Mouse (Mus musculus) testis, adult 2 months (tissue): Measurements from ENCODE around the gene Nat9. TPM values are rescaled to one million over a fixed set of nuclear protein-coding genes. Genes with fewer than 3 reads are reported as not detected.

Source experiments
- H3K27ac ChIP-seq: fragments of 200-500 bp; 2 replicates; pipeline ENCODE4 v1.5.1; 2012; ENCODE audit warnings: low read depth, low read length; ENCODE audit not compliant: control insufficient read depth, insufficient read depth
- H3K27me3 ChIP-seq: fragments of 200-500 bp; 2 replicates; pipeline ENCODE4 v1.6.1; 2012; ENCODE audit warnings: mild to moderate bottlenecking, low read length, moderate library complexity; ENCODE audit not compliant: control insufficient read depth, insufficient read depth
- H3K36me3 ChIP-seq: fragments of 200-500 bp; 2 replicates; pipeline ENCODE4 v1.6.1; 2012; ENCODE audit warnings: mild to moderate bottlenecking, low read length; ENCODE audit not compliant: control insufficient read depth, insufficient read depth
- H3K4me1 ChIP-seq: fragments of 200-500 bp; 2 replicates; pipeline ENCODE4 v1.6.1; 2012; ENCODE audit warnings: low read length; ENCODE audit not compliant: control insufficient read depth, insufficient read depth
- H3K4me3 ChIP-seq: fragments of 200-500 bp; 2 replicates; pipeline ENCODE4 v1.5.1; 2012; ENCODE audit warnings: low read depth, mild to moderate bottlenecking, low read length, moderate library complexity, mixed read lengths; ENCODE audit not compliant: control insufficient read depth
- CTCF ChIP-seq: fragments of 200-500 bp; IDR thresholded peaks from 2 replicates; pipeline ENCODE4 v1.5.1; 2012; ENCODE audit warnings: low read depth, mild to moderate bottlenecking, inconsistent platforms, low read length, moderate library complexity; ENCODE audit not compliant: control insufficient read depth, insufficient read depth, insufficient replicate concordance
- POLR2A ChIP-seq: fragments of 200-500 bp; IDR thresholded peaks from 2 replicates; pipeline ENCODE4 v1.6.1; 2012; ENCODE audit warnings: low read depth, mild to moderate bottlenecking, inconsistent platforms, low read length, moderate library complexity; ENCODE audit not compliant: control insufficient read depth
- polyA plus RNA-seq: library from polyadenylated mRNA; depleted of rRNA; stranded (reverse); fragments of >200 nt; gene quantifications from 2 replicates; pipeline ENCODE4 v1.2.3, GENCODE M21; 2012

Gene Nat9
- polyA plus RNA-seq, 1 experiment: 106 TPM

DNA sequence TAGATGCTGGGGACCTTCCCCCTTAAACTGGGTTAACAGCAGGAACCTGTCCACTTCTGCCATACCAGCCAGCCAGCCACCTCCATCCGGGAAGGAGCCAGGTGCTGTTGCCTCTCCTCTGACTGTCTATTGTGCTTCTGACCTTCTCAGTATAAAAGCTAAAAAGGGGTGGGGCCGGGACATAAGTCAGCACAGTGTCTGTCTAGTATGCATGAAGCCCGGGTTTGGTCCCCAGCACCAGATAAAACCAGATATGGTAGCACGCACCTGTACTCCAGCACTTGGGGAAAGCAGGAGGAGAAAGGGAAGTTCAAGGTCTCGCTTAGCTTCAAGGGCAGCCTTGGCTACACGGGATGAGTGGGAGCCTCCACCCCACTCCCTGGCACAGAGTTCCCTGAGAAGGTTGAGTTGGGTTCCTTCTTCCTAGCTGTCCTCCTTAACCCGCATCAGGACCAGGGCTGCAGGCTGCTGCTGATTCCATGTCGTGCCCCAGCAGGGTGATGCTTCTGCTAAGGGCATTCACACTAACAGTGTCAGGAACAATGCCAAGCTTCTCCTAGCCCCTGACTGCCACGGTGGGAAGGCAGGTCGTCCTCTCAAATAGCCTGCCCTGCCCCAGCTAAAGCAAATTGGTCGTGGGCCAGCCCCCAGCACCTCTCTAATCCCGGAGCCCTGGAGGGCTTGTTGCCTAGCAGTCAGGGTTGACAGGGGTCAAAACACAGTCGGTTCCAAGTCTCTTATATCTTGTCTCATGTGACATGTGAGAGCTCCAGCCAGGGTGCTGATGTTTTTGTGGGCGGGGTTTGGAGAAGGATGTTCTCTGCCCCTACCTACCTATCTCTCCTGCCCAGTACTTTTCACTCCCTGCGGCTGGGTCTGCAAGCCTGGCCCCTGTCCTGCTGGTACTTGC lies 41.6 kb upstream of the Nat9 start:
- no peaks in the 10 kb centered on the region for H3K36me3 ChIP-seq
- TF ChIP-seq CTCF: no peak
- TF ChIP-seq POLR2A: no peak
- H3K4me1 ChIP-seq: no peaks in the 10 kb centered on the region
- no peak overlapping the region for H3K27ac ChIP-seq
- H3K27me3 ChIP-seq: no peaks in the 10 kb centered on the region
- H3K4me3 ChIP-seq: no peak overlapping the region

DNA sequence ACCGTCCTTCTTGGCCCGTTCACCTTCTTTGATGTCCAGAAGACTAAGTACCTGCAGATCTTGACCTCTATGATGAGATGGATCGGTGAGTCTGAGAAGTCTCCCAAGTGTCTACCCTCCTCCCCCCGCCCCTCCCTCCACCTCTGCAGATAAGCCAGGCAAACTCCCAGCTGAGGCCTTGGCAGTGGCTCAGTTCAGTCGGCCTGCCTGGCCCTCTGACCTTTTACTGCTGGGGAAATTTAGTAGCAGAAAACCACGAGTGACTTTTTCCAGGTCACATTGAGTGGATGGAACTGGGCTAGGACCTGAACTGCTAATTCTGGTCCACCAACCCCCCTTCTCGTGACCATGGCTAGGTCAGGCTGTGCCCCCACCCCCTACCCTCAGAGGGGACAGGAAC lies 40.8 kb upstream of the Nat9 start:
- no peak for TF ChIP-seq POLR2A
- no peak for TF ChIP-seq CTCF
- H3K4me1 ChIP-seq: no peaks in the 10 kb centered on the region

DNA sequence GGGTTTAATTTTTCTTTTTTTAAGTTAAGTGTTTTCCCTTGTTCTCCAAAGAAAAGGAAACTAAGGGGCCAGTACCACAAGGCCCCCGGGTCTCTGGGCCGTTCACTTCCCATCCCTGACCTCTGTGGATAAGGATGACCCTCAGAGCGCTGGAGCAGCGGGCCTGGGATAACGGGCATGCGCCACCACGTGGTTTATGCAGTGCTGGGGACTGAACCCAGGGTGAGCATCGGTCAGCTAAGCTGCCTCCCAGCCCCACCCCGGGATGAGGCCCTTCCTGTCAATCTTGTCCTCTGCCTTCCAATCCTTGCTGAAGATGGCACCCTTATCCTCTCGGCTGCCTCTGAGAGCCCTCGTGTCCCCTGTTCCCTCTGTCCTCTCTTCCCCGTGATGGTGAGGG lies 40.0 kb upstream of the Nat9 start:
- no peak overlapping the region for H3K27ac ChIP-seq
- TF ChIP-seq POLR2A: no peak
- TF ChIP-seq CTCF: no peak
- H3K4me3 ChIP-seq: no peak overlapping the region
- no peaks in the 10 kb centered on the region for H3K4me1 ChIP-seq
- no peaks in the 10 kb centered on the region for H3K27me3 ChIP-seq
- no peaks in the 10 kb centered on the region for H3K36me3 ChIP-seq

More for the DNA sequence above, 40.8 kb upstream of the Nat9 start:
- Histone ChIP-seq H3K27ac (no peak overlapping the region), H3K4me3 (no peak overlapping the region), H3K36me3 (no peaks in the 10 kb centered on the region), H3K27me3 (no peaks in the 10 kb centered on the region)

DNA sequence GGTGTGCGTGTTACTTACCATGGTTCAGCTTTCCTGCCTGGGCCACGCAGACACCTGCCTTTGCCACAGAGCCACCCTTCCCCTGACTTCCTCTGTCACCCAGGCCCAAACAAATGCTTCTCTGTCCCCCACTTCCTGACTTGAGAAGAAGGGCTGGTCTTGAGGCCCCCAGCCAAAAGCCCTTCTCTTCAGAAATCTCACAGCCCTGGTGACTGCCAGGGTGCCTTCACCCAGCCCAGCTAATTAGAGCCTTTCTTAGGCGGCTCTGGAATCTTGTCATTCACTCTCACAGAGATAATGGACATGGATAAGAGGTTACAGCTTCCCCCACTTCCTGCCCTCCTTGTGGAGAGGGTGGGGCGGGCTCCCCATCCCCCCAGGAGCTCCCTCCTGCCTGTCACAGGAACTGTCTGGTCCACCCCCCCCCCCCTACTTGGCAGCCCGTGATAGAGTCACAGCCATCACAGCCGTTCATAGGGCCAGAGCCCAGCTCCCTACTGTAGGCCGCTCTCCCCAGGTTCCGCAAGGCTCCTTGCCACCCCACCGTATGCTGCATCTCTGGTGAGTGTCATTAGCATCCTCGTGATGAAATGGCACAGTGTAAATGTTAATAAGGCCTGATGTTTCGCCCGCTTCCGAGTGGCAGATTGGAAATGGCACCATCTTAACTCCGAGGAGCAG lies 39.3 kb upstream of the Nat9 start:
- no peaks in the 10 kb centered on the region for H3K4me1 ChIP-seq
- no peaks in the 10 kb centered on the region for H3K27me3 ChIP-seq
- TF ChIP-seq POLR2A (no peak), CTCF (no peak)
- H3K4me3 ChIP-seq: no peak overlapping the region
- no peaks in the 10 kb centered on the region for H3K36me3 ChIP-seq
- H3K27ac ChIP-seq: no peak overlapping the region

DNA sequence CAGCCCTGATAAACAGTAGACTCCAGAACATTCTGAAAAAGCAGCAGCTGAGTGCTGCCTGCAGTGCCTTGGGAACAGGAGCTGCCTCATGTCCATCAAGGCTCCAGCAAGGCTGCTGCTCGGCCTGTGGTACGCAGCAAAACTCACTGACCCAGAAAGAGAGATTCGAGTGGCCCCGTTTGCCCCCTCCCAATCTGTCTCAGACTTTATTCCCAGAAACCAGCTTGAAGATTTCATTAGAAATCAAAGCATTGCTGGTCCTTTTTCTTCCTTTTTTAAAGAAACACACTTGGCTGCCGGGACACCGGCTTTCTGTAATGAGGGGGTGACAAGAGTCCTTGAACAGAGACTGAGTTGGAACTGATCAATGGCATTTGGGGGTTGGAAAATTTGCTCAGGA lies 37.6 kb upstream of the Nat9 start:
- Histone ChIP-seq H3K27me3 (no peaks in the 10 kb centered on the region), H3K4me1 (no peaks in the 10 kb centered on the region), H3K27ac (no peak overlapping the region), H3K4me3 (no peak overlapping the region), H3K36me3 (no peaks in the 10 kb centered on the region)
- TF ChIP-seq POLR2A (no peak), CTCF (no peak)

DNA sequence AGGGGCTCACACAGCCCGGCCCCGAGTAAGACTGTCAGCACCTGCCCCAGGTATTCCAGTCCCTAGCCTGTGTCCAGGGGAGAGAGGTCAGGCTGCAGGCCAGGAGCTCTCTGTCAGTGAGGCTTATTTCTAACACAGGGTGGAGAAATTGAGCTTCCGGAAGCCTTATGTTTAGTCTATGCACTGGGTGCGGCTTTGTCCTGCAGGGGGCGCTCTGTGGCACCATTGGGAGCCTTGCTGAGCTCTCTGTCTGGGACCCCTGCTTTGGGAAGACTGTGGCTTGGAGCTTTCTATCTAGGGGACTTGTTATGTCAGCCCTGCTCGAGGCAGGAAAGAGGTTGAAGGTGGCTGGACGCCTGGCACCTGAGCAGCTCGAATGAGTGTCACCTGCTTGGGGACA lies 37.2 kb upstream of the Nat9 start:
- Histone ChIP-seq H3K4me1 (no peaks in the 10 kb centered on the region), H3K27me3 (no peaks in the 10 kb centered on the region), H3K36me3 (no peaks in the 10 kb centered on the region), H3K27ac (no peak overlapping the region), H3K4me3 (no peak overlapping the region)
- TF ChIP-seq POLR2A (no peak), CTCF (peak; percentile 57; the same call in 1 of the 2 replicates)

DNA sequence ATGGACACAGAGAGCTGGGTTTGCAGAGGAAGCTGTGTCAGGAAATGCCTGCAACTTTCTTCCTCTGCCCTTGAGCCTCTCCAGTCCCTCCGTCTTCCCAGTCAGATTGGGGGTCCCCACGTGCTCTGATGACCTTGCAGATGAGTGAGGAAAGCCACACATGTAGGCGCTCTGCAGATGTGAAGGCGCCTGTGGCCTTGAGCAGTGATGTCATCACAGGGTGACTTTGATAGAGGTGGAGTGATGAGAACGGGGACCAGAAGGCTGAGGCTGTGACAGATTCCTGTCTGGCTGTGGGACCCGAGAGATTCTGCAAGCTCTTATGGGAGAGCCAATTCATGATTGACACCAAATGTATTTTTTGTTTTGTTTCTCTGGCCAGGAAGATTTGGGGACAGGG lies 36.2 kb upstream of the Nat9 start:
- Histone ChIP-seq H3K4me1 (no peaks in the 10 kb centered on the region), H3K36me3 (no peaks in the 10 kb centered on the region), H3K4me3 (no peak overlapping the region), H3K27me3 (no peaks in the 10 kb centered on the region), H3K27ac (no peak overlapping the region)
- TF ChIP-seq POLR2A (no peak), CTCF (no peak)
